Mouse (Mus musculus): Measurements from ENCODE around the gene Bnip3. TPM values are rescaled to one million over a fixed set of nuclear protein-coding genes. Genes with fewer than 3 reads are reported as not detected.

Gene Bnip3
- polyA plus RNA-seq, 1 experiment from 2014 or later, result 113 TPM

DNA sequence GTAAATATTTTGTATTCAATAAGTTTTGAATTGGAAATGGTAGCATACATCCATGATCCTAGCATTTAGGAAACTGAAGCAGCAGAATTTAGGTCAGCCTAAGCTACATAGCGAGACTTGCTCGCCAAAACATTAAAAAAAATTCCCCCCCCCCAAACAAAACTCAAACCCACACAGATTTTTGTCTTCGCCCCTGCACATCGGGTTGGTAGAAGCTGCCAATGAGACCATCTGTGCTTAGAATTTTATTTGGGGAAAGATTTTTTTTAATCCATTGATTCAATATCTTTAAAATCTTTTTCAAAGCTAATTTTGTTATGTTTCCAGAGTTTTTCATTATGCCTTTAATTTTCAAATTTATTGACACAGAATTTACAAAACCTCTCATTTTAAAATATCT lies 19.1 kb upstream of the Bnip3 start:
- DNase-seq (ENCODE audit: low spot score), result no peak
- Histone ChIP-seq H3K9ac (ENCODE audit: low read length) (no peak overlapping the region), H3K4me2 (replicated peaks; ENCODE audit: low read depth) (no peak overlapping the region), H3K27ac (replicated peaks) (no peak overlapping the region), H3K27me3 (ENCODE audit: control insufficient read depth, insufficient read depth, low read length) (no peaks in the 10 kb centered on the region), H3K4me3 (ENCODE audit: low read depth, low read length) (no peak overlapping the region), H3K4me1 (replicated peaks; ENCODE audit: control insufficient read depth, insufficient read depth) (no peaks in the 10 kb centered on the region), H3K9me3 (ENCODE audit: control insufficient read depth, low read length) (no peaks in the 10 kb centered on the region), H3K36me3 (ENCODE audit: control insufficient read depth, insufficient read depth, low read length) (no peaks in the 10 kb centered on the region)
- 93% methylated on average over 4 of the region's 4 CpGs for WGBS
- TF ChIP-seq CTCF (IDR thresholded peaks at IDR 0.05; ENCODE audit: low read depth), result no peak
- TF ChIP-seq EP300 (optimal IDR thresholded peaks at IDR 0.05), result no peak
- no peak for ATAC-seq (ENCODE audit: low FRiP score, low TSS enrichment)

- H3K27ac ChIP-seq (replicated peaks), result no peak overlapping the region
- no peaks in the 10 kb centered on the region for H3K27me3 ChIP-seq (ENCODE audit: control insufficient read depth, insufficient read depth, low read length)
- 10% methylated on average over 3 of the region's 3 CpGs for WGBS
- no peak overlapping the region for H3K9ac ChIP-seq (ENCODE audit: low read length)
- TF ChIP-seq EP300 (optimal IDR thresholded peaks at IDR 0.05), result no peak
- TF ChIP-seq CTCF (IDR thresholded peaks at IDR 0.05; ENCODE audit: low read depth), result peak; percentile 62
- peak; percentile 34 for DNase-seq (ENCODE audit: low spot score)
- no peak overlapping the region for H3K4me2 ChIP-seq (replicated peaks; ENCODE audit: low read depth)
- no peaks in the 10 kb centered on the region for H3K36me3 ChIP-seq (ENCODE audit: control insufficient read depth, insufficient read depth, low read length)
- ATAC-seq (ENCODE audit: low FRiP score, low TSS enrichment), result no peak
- H3K4me1 ChIP-seq (replicated peaks; ENCODE audit: control insufficient read depth, insufficient read depth), result peaks cover 2% of the 10 kb centered on the region; the same call in 1 of the 2 replicates
- H3K4me3 ChIP-seq (ENCODE audit: low read depth, low read length), result no peak overlapping the region
- no peaks in the 10 kb centered on the region for H3K9me3 ChIP-seq (ENCODE audit: control insufficient read depth, low read length)
Measured at GRCm38 (mm10) chr7:138923756-138924425, 14.6 kb upstream of the Bnip3 start.

DNA sequence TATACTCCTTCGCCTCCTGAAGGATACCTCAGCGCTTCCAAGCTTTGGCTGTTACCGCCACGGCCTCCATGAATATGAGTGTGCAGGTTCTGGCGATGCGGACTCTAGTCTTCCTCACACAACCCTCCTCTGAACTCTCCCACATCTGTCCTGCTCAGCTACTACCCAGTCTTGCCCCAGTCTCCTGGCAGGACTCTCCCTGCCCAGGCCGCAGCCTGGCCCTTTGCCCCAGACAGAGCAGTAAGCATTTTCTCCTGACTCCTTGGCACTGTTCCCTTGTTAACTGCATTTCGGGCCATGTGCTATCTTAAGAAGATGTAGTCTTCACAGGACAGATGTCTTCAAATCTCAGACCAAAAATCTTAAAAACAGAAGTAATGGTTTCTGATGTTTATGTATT lies 12.3 kb upstream of the Bnip3 start:
- ATAC-seq (ENCODE audit: low FRiP score, low TSS enrichment), result no peak
- H3K4me2 ChIP-seq (replicated peaks; ENCODE audit: low read depth), result no peak overlapping the region
- no peak for DNase-seq (ENCODE audit: low spot score)
- H3K9me3 ChIP-seq (ENCODE audit: control insufficient read depth, low read length), result no peaks in the 10 kb centered on the region
- H3K36me3 ChIP-seq (ENCODE audit: control insufficient read depth, insufficient read depth, low read length), result no peaks in the 10 kb centered on the region
- H3K27me3 ChIP-seq (ENCODE audit: control insufficient read depth, insufficient read depth, low read length), result no peaks in the 10 kb centered on the region
- H3K4me1 ChIP-seq (replicated peaks; ENCODE audit: control insufficient read depth, insufficient read depth), result peaks cover 2% of the 10 kb centered on the region; the same call in 1 of the 2 replicates
- H3K9ac ChIP-seq (ENCODE audit: low read length), result no peak overlapping the region
- H3K27ac ChIP-seq (replicated peaks), result no peak overlapping the region
- TF ChIP-seq EP300 (optimal IDR thresholded peaks at IDR 0.05) (no peak), CTCF (IDR thresholded peaks at IDR 0.05; ENCODE audit: low read depth) (no peak)
- no peak overlapping the region for H3K4me3 ChIP-seq (ENCODE audit: low read depth, low read length)
- WGBS, result 96% methylated on average over 8 of the region's 8 CpGs

DNA sequence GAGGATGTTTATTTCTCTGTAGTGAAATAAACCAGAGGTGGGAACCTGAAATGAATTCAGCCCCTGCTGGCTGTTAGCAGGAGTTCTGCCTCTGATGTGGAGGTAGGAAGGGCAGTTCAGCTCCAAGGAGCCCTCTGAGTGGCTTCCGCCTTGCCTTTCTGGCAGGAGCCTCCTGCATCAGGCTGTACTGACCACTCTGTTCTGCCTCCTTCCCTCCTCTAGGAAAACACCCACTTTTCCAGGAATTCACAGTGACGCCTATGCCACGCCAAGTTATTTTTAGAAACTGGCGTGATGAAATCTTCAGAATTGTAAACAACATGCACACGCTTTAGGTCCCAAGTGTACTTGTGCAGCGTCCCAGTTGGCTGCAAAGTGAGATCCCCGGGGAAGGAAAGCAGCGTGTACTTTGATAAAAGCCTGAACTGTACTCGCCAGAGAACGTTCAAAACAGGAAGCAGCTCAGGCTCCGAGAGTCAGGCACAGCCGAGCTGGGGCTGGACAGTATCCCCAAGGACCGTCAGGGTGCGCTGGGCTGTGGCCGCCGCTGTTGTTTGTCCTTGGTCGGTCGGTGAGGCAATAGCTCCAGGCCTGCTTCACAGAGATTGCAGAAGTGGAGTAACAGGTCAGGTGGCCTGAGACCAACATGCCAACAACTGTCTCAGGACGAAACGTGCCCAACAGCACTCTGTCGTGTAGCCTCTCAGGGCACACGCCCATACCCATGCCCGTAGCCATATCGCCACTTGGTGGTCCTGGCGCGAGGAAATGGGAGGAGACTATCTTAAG lies 10.0 kb upstream of the Bnip3 start:
- Histone ChIP-seq H3K9ac (ENCODE audit: low read length) (peak overlapping the region; percentile 53), H3K27me3 (ENCODE audit: control insufficient read depth, insufficient read depth, low read length) (no peaks in the 10 kb centered on the region), H3K4me3 (ENCODE audit: low read depth, low read length) (peak overlapping the region; percentile 31), H3K36me3 (ENCODE audit: control insufficient read depth, insufficient read depth, low read length) (no peaks in the 10 kb centered on the region), H3K27ac (replicated peaks) (peak overlapping the region; percentile 95), H3K4me1 (replicated peaks; ENCODE audit: control insufficient read depth, insufficient read depth) (peaks cover 2% of the 10 kb centered on the region; the same call in 1 of the 2 replicates), H3K9me3 (ENCODE audit: control insufficient read depth, low read length) (no peaks in the 10 kb centered on the region), H3K4me2 (replicated peaks; ENCODE audit: low read depth) (peak overlapping the region; percentile 61)
- under 1% methylated on average over 26 of the region's 26 CpGs for WGBS
- peak; percentile 60 for TF ChIP-seq CTCF (IDR thresholded peaks at IDR 0.05; ENCODE audit: low read depth)
- peak; percentile 99 for TF ChIP-seq EP300 (optimal IDR thresholded peaks at IDR 0.05)
- ATAC-seq (ENCODE audit: low FRiP score, low TSS enrichment), result peak; percentile 98
- DNase-seq (ENCODE audit: low spot score), result peak; percentile 87

- no peak for TF ChIP-seq CTCF (IDR thresholded peaks at IDR 0.05; ENCODE audit: low read depth)
- no peak for TF ChIP-seq EP300 (optimal IDR thresholded peaks at IDR 0.05)
- Histone ChIP-seq H3K4me2 (replicated peaks; ENCODE audit: low read depth) (no peak overlapping the region), H3K9me3 (ENCODE audit: control insufficient read depth, low read length) (no peaks in the 10 kb centered on the region), H3K27me3 (ENCODE audit: control insufficient read depth, insufficient read depth, low read length) (no peaks in the 10 kb centered on the region), H3K9ac (ENCODE audit: low read length) (no peak overlapping the region), H3K4me1 (replicated peaks; ENCODE audit: control insufficient read depth, insufficient read depth) (no peaks in the 10 kb centered on the region), H3K27ac (replicated peaks) (no peak overlapping the region), H3K36me3 (ENCODE audit: control insufficient read depth, insufficient read depth, low read length) (no peaks in the 10 kb centered on the region), H3K4me3 (ENCODE audit: low read depth, low read length) (no peak overlapping the region)
- ATAC-seq (ENCODE audit: low FRiP score, low TSS enrichment) (no peak), DNase-seq (ENCODE audit: low spot score) (no peak)
- WGBS, result 78% methylated on average over 3 of the region's 3 CpGs
Measured at GRCm38 (mm10) chr7:138913616-138914015, 4.3 kb upstream of the Bnip3 start.

GRCm38 (mm10) chr7:138910193-138910562 lies 859 bp upstream of the Bnip3 start:
- H3K9ac ChIP-seq (ENCODE audit: low read length), result peak overlapping the region; percentile 87
- no peak for DNase-seq (ENCODE audit: low spot score)

More at GRCm38 (mm10) chr7:138910193-138910562, 859 bp upstream of the Bnip3 start:
- Histone ChIP-seq H3K4me2 (replicated peaks; ENCODE audit: low read depth) (peak overlapping the region; percentile 92), H3K27ac (replicated peaks) (peak overlapping the region; percentile 63), H3K4me3 (ENCODE audit: low read depth, low read length) (peak overlapping the region; percentile 79), H3K36me3 (ENCODE audit: control insufficient read depth, insufficient read depth, low read length) (no peaks in the 10 kb centered on the region), H3K9me3 (ENCODE audit: control insufficient read depth, low read length) (no peaks in the 10 kb centered on the region), H3K4me1 (replicated peaks; ENCODE audit: control insufficient read depth, insufficient read depth) (0 out of 2 replicates have a peak, but pooled peaks cover 3% of the 10 kb centered on the region), H3K27me3 (ENCODE audit: control insufficient read depth, insufficient read depth, low read length) (no peaks in the 10 kb centered on the region)
- TF ChIP-seq EP300 (optimal IDR thresholded peaks at IDR 0.05) (no peak), CTCF (IDR thresholded peaks at IDR 0.05; ENCODE audit: low read depth) (no peak)
- 20% methylated on average over 7 of the region's 7 CpGs for WGBS
- no peak for ATAC-seq (ENCODE audit: low FRiP score, low TSS enrichment)

Data from stomach, postnatal 0 days (tissue).